Mouse (Mus musculus) layer of hippocampus, postnatal 25 days (tissue): ENCODE measurements around the gene Pheta1. TPM values are rescaled to one million over a fixed set of nuclear protein-coding genes. Genes with fewer than 3 reads are reported as not detected.

Experiments used
- DNase-seq, 2 experiments: peaks; one replicate each; pipeline ENCODE4 v3.0.0; 2022; ENCODE audit warnings: mixed read lengths in 2 of 2, low spot score in 1 of 2; ENCODE audit errors: extremely low spot score in 1 of 2
- total RNA-seq, 2 experiments: library from RNA; stranded (reverse); gene quantifications; 2 replicates each; pipeline ENCODE4 v1.2.3; 2021

Pheta1 gene
- 10 to 100 TPM in 1 of 2 experiments, 1 to 10 TPM in 1; 7.8 to 10.2 TPM for total RNA-seq

GRCm38 (mm10) chr5:121848743-121849142 lies at the start of gene Pheta1:
Pheta1 (plus strand) TSS chr5:121848984.
- peak; percentile 82 to 88 for DNase-seq

GRCm38 (mm10) chr5:121807186-121807585 lies 41.6 kb upstream of the Pheta1 start:
- DNase-seq = no peak

GRCm38 (mm10) chr5:121808202-121808601 lies 40.6 kb upstream of the Pheta1 start:
- DNase-seq = no peak

- no peak for DNase-seq
Observed at GRCm38 (mm10) chr5:121809667-121810224, 39.0 kb upstream of the Pheta1 start.

GRCm38 (mm10) chr5:121810331-121811151 lies 38.2 kb upstream of the Pheta1 start:
- DNase-seq = no peak

- no peak for DNase-seq
Observed at GRCm38 (mm10) chr5:121811485-121811931, 37.3 kb upstream of the Pheta1 start.

- DNase-seq = no peak
Observed at GRCm38 (mm10) chr5:121812526-121813243, 36.1 kb upstream of the Pheta1 start.

- DNase-seq = no peak
Observed at GRCm38 (mm10) chr5:121813744-121814143, 35.0 kb upstream of the Pheta1 start.

GRCm38 (mm10) chr5:121815067-121815466 lies 33.7 kb upstream of the Pheta1 start:
- peak in 1 of 2 experiments; percentile 53 for DNase-seq

GRCm38 (mm10) chr5:121815867-121816380 lies 32.9 kb upstream of the Pheta1 start:
- DNase-seq = no peak

GRCm38 (mm10) chr5:121816611-121817010 lies 32.2 kb upstream of the Pheta1 start:
- DNase-seq = no peak

- DNase-seq = no peak
Observed at GRCm38 (mm10) chr5:121817551-121817950, 31.2 kb upstream of the Pheta1 start.

- no peak for DNase-seq
Observed at GRCm38 (mm10) chr5:121818401-121818800, 30.4 kb upstream of the Pheta1 start.

- DNase-seq = no peak
Observed at GRCm38 (mm10) chr5:121818862-121819261, 29.9 kb upstream of the Pheta1 start.

GRCm38 (mm10) chr5:121819559-121819958 lies 29.2 kb upstream of the Pheta1 start:
- DNase-seq = no peak

- no peak for DNase-seq
Observed at GRCm38 (mm10) chr5:121820161-121820560, 28.6 kb upstream of the Pheta1 start.

- DNase-seq = no peak
Observed at GRCm38 (mm10) chr5:121820657-121821056, 28.1 kb upstream of the Pheta1 start.

GRCm38 (mm10) chr5:121821116-121821515 lies 27.7 kb upstream of the Pheta1 start:
- no peak for DNase-seq

- no peak for DNase-seq
Observed at GRCm38 (mm10) chr5:121821552-121821951, 27.2 kb upstream of the Pheta1 start.

- no peak for DNase-seq
Observed at GRCm38 (mm10) chr5:121822786-121823505, 25.8 kb upstream of the Pheta1 start.
